Mouse (Mus musculus) large intestine, adult 2 months (tissue): ENCODE measurements around the gene Atp5l. TPM values are rescaled to one million over a fixed set of nuclear protein-coding genes. Genes with fewer than 3 reads are reported as not detected.

ENCODE experiments used
- DNase-seq: peaks from one replicate; pipeline ENCODE4 v3.0.0-alpha.2; 2012; ENCODE audit warnings: low read depth, low spot score
- WGBS: fragments of 180-500 bp; shearing (Covaris S2); methylation state at CpG from one replicate; pipeline ENCODE4 v1.1.7; 2018; 5-methylcytosine and 5-hydroxymethylcytosine counted together
- polyA plus RNA-seq: library from polyadenylated mRNA; depleted of rRNA; stranded (reverse); fragments of >200 nt; gene quantifications from 2 replicates; pipeline ENCODE4 v1.2.3, GENCODE M21; 2012

Atp5l gene
- polyA plus RNA-seq, 1 experiment: 453 TPM

- WGBS: 36% methylated on average over 4 of the region's 4 CpGs
- DNase-seq: no peak
Measured at GRCm38 (mm10) chr9:44900402-44900801, 20.1 kb downstream of the Atp5l start.

- 13% methylated on average over 3 of the region's 3 CpGs for WGBS
- DNase-seq: no peak
Measured at GRCm38 (mm10) chr9:44899716-44900115, 20.8 kb downstream of the Atp5l start.

DNA sequence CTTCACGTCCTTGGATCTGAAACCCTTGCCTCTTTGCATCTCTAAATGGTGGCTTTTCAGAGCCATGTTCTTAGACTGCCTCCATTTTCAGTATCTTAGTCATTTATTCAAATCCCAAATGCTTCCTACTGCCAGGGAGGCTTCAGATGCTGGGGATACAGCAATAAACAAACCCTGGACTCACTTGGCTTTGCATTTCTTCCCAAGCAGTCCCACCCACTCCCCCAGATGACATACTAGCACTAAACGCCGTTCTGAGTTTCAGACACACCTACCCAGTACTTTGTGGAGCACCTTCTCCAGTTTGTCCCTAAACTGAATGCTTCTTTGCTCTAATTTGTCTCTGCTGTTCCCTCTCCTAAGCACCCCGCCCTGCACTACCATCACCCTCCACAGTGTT lies 23.5 kb downstream of the Atp5l start:
- WGBS: 43% methylated on average over 4 of the region's 4 CpGs
- no peak for DNase-seq

DNA sequence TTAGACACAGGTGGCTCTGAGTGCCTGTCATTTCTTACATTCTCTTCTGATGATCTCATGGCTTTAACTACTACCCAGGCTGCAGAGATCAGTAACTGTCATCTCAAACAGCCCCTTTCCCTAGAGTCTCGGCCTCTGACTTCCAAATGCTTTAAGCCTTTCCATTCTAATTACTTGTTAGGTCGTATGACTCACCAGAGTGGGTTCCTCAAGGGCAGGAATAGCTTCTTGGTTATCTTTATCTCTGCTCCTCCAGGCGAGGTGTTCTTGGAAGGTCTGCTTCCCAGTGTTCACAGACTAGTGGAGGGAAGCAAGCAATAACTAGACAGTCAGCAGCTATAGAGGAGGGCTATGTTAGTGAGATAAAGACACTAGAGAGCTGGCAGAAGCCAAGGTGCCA lies 27.9 kb downstream of the Atp5l start:
- 66% methylated on average over 3 of the region's 3 CpGs for WGBS
- no peak for DNase-seq

DNA sequence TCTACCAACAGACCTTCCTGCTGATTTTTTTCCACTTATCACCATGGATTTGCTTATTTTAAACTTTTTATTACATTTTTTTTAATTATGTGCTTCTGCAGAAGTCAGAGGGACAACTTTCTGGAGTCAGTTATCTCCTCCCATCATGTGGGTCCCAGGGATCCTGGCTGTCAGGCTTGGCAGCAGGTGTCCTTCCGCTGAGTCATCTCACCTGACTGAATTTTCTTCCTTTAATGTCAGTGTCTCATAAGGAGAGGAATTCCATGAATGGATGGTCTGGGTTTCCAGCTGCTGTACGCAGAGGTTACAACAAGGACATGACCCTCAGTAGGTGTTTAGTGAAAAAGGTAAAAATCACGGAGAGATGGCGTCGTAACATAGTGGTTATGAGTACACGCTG lies 29.3 kb downstream of the Atp5l start:
- 87% methylated on average over 6 of the region's 6 CpGs for WGBS
- DNase-seq: no peak

- DNase-seq: no peak
- WGBS: 55% methylated on average over 2 of the region's 2 CpGs
Measured at GRCm38 (mm10) chr9:44890122-44890521, 30.4 kb downstream of the Atp5l start.

GRCm38 (mm10) chr9:44888114-44888624 lies 32.4 kb downstream of the Atp5l start:
- no peak for DNase-seq
- WGBS: 84% methylated on average over 7 of the region's 7 CpGs

GRCm38 (mm10) chr9:44882981-44883569 lies 37.5 kb downstream of the Atp5l start:
- 1% methylated on average over 21 of the region's 21 CpGs for WGBS
- no peak for DNase-seq

- 0% methylated on average over 26 of the region's 27 CpGs for WGBS
- no peak for DNase-seq
Measured at GRCm38 (mm10) chr9:44882436-44882980, 38.0 kb downstream of the Atp5l start.

GRCm38 (mm10) chr9:44881941-44882435 lies 38.6 kb downstream of the Atp5l start:
- DNase-seq: no peak
- WGBS: under 1% methylated on average over 29 of the region's 29 CpGs

- no peak for DNase-seq
- WGBS: under 1% methylated on average over 70 of the region's 71 CpGs
Measured at GRCm38 (mm10) chr9:44881221-44881871, 39.2 kb downstream of the Atp5l start, which contains the start of gene Kmt2a. TSS of gene Kmt2a (minus strand) at chr9:44881296.

GRCm38 (mm10) chr9:44880309-44881081 lies 40.0 kb downstream of the Atp5l start:
- DNase-seq: no peak
- under 1% methylated on average over 41 of the region's 44 CpGs for WGBS

DNA sequence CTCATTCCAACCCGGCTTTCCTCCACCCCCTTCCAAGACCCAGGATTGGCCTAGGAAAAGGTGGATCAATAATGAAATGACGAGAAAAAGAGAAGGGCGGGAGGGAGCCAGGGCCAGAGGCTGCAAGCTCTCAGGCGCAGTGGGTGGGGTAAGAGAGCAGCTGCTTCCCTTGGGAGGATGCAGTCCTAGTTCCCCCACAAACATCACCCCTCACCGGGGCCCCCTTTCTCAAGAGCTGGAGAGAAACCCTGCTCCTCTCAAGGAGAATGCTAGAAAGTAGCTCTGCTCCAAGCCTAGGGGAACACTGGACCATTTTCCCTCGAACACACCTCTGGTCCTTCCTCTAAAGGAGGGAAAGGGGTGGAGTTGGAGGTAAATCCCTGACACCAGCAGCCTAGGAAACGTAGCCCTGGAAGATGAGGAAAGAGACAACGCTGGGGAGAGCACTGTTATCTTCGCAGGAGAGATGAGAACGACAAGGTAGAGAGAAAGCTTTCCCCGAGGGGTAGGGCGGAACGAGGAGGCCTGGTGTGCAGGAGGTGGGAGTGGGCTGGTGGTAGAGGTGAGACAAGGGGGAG lies 40.8 kb downstream of the Atp5l start:
- DNase-seq: no peak
- WGBS: 2% methylated on average over 13 of the region's 13 CpGs

DNA sequence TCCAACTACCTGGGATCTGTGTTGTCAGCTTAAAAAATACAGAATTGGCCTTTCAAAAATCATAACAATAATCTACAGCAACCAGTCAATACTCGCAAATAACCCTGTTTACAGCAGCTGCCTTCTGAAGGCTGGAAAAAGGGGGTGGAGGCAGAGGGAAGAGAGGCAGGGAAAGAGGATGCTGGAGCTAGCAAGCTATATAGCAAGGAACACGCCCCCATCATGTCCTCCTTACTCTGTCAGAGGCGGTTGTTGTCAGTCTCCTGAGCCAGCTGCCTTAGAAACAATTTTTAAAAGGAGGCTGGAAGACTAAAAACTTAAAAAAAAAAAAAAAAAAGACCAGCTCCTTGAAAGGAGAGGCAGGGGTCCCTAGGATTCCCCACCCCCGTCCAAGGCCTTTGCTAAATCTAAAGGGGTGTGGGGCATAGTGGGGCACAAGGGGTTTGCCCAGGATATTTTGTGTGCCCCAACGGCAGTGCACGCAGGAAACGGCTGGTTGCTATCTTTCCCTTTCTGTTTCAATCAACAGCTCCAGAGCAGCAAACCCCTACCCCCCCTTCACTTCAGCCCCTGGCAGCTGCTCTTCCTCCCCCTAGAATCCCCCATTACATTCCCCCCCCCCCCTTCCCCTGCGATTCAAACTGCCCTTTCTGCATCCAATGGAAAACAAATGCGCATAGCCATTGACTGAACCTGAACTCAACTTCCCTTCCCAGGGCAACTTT lies 41.6 kb downstream of the Atp5l start:
- DNase-seq: no peak
- whole genome bisulfite sequencing: 17% methylated on average over 9 of the region's 9 CpGs

- WGBS: 79% methylated on average over 7 of the region's 7 CpGs
- no peak for DNase-seq
Measured at GRCm38 (mm10) chr9:44877686-44878085, 42.9 kb downstream of the Atp5l start.

GRCm38 (mm10) chr9:44875476-44875875 lies 45.1 kb downstream of the Atp5l start:
- no peak for DNase-seq
- 58% methylated on average over 7 of the region's 7 CpGs for WGBS

GRCm38 (mm10) chr9:44874198-44874597 lies 46.3 kb downstream of the Atp5l start:
- DNase-seq: no peak

- DNase-seq: no peak
- 11% methylated on average over 5 of the region's 5 CpGs for WGBS
Measured at GRCm38 (mm10) chr9:44873665-44874064, 46.9 kb downstream of the Atp5l start.
